Mouse (Mus musculus): ENCODE results near the gene Cap1. TPM values are rescaled to one million over a fixed set of nuclear protein-coding genes. Genes with fewer than 3 reads are reported as not detected.
A peak's percentile ranks its signal among the peaks of the same experiment; 100 is the strongest.

Cap1 gene
- polyA plus RNA-seq, 1 experiment = 346 TPM

DNA sequence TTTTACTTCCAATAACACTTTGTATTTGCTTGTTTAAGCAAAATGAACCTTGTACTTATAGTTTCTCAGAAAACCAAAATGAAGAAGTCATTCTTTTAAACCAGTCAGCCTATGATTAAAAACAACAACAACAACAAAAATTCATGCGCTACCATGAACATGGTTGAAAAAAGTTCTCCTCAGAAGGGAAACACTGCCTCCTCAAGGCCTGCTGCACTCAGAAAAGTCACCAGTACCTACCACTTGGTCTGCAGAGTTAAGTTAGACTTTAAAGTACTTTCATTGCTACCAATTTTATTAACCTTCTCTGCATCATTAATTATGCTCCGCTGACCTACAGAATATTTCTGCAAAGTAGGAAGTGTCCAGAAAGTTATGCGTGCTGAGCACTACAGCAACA is 2.6 kb downstream of the Cap1 start:
- Histone ChIP-seq H3K4me1 (ENCODE audit: control insufficient read depth, insufficient read depth, low read length) (peaks cover 7% of the 10 kb centered on the region; the same call in 1 of the 2 replicates), H3K4me3 (replicated peaks; ENCODE audit: control insufficient read depth, low read depth, low read length) (peak overlapping the region; percentile 76), H3K27ac (ENCODE audit: control insufficient read depth, insufficient read depth, low read depth, low read length, poor library complexity) (no peak overlapping the region; the same call in 1 of the 2 replicates)
- WGBS = 61% methylated on average over 3 of the region's 3 CpGs
- no peak for TF ChIP-seq CTCF (IDR thresholded peaks at IDR 0.05; ENCODE audit: control insufficient read depth, insufficient read depth, low read length)
- no peak for TF ChIP-seq POLR2A (IDR thresholded peaks at IDR 0.05; ENCODE audit: borderline replicate concordance, control insufficient read depth, low read depth, low read length)

DNA sequence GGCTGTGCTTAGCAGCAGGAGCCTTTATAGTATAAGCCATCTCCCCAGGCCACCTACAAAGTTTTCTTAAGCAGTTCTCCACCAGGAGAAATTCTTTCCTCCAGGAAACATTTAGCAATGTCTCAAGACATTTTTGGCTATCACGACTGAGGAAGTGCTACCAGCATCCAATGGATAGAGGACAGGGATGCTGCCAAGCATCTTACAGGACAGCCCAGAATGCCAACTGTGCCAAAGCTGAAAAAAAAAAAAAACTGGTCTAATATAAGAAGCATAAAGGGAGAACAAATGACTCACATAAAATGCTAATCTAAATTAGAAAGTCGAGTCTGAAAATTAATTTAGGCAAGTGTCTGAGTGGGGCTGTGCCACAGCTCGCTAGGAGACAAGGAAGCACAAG is 3.3 kb downstream of the Cap1 start:
- Histone ChIP-seq H3K27ac (ENCODE audit: control insufficient read depth, insufficient read depth, low read depth, low read length, poor library complexity) (no peak overlapping the region), H3K4me1 (ENCODE audit: control insufficient read depth, insufficient read depth, low read length) (peaks cover 7% of the 10 kb centered on the region; the same call in 1 of the 2 replicates), H3K4me3 (replicated peaks; ENCODE audit: control insufficient read depth, low read depth, low read length) (no peak overlapping the region)
- WGBS = 47% methylated on average over 3 of the region's 3 CpGs
- TF ChIP-seq CTCF (IDR thresholded peaks at IDR 0.05; ENCODE audit: control insufficient read depth, insufficient read depth, low read length) (no peak), POLR2A (IDR thresholded peaks at IDR 0.05; ENCODE audit: borderline replicate concordance, control insufficient read depth, low read depth, low read length) (no peak)

DNA sequence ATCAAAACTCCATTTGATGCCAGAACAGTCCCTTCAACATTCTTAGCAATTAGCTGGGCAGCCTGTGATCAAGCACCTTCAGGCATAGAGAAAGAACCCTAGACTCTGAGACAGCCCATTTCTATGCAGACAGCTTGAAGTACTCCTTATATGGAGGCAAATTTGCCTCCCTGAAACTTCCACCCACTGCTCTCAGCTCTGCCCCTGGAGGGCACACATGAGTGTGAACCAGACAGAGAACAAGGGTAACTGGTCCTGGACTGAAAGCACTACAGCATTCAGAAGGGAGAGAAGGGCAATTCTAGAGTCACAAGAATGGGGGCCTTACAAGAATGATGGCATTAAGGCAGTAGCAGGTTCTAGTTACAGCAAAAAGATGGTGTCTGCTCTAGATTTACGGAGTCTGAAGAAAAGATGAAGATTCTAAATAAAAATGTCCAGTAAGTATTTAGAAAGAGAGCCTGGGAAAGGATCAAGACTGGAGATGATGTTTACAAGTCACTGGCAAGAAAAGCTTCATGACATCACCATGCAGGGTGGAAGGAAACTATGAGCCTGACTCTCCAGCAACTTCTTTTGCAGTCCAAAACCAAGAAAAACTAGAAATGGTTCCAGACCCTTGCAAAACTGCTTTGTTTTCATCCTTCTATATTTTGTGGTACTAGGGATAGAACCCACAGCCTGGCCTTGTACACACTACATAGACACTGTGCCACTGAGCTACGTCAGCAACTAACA is 7.4 kb downstream of the Cap1 start:
- 86% methylated on average over 2 of the region's 2 CpGs for WGBS
- Histone ChIP-seq H3K4me3 (replicated peaks; ENCODE audit: control insufficient read depth, low read depth, low read length) (no peak overlapping the region), H3K27ac (ENCODE audit: control insufficient read depth, insufficient read depth, low read depth, low read length, poor library complexity) (no peak overlapping the region), H3K4me1 (ENCODE audit: control insufficient read depth, insufficient read depth, low read length) (peaks cover 6% of the 10 kb centered on the region; the same call in 1 of the 2 replicates)
- TF ChIP-seq POLR2A (IDR thresholded peaks at IDR 0.05; ENCODE audit: borderline replicate concordance, control insufficient read depth, low read depth, low read length) = no peak
- no peak for TF ChIP-seq CTCF (IDR thresholded peaks at IDR 0.05; ENCODE audit: control insufficient read depth, insufficient read depth, low read length)

DNA sequence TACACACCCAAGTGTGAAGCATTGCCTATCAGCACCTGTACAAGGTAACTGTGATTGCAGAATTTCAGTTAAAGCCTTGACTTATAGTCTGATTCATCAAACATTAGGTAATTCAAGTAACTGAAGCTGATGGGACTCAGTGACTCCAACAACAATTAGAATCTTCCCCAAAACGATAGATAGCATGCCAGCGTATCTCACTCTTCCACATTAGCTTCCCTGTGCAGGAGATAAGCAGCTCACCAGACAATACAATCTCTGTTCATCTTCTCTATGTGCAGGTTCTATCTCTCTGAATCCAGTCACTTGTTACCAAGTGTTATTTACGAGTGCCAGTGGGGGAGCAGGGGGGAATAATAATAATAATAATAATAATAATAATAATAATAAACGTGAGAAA is 12.3 kb downstream of the Cap1 start:
- TF ChIP-seq CTCF (IDR thresholded peaks at IDR 0.05; ENCODE audit: control insufficient read depth, insufficient read depth, low read length) = no peak
- no peak for TF ChIP-seq POLR2A (IDR thresholded peaks at IDR 0.05; ENCODE audit: borderline replicate concordance, control insufficient read depth, low read depth, low read length)
- Histone ChIP-seq H3K4me1 (ENCODE audit: control insufficient read depth, insufficient read depth, low read length) (peaks cover 9% of the 10 kb centered on the region; the same call in 1 of the 2 replicates), H3K4me3 (replicated peaks; ENCODE audit: control insufficient read depth, low read depth, low read length) (no peak overlapping the region), H3K27ac (ENCODE audit: control insufficient read depth, insufficient read depth, low read depth, low read length, poor library complexity) (no peak overlapping the region; the same call in 1 of the 2 replicates)
- 43% methylated on average over 4 of the region's 4 CpGs for WGBS

DNA sequence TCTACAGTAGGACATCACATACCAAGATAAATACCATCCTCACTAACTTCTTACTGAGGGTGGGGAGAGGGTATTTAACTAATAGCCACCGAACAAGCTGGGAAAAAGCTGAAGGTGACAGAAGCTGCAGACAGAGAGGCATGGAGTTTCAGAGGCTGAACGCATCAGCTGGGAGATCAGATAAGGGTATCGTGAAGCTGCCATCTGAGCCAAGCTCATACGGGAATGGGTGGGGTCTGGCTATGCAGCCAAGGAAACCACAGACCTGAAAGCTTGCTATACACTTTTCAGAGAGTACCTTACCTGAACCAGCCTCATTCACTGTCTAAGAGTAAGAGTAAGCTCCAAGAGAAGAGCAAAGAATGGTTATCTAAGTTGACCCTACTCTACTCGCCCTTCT is 12.9 kb downstream of the Cap1 start:
- WGBS = 19% methylated on average over 5 of the region's 5 CpGs
- peaks cover 9% of the 10 kb centered on the region; the same call in 1 of the 2 replicates for H3K4me1 ChIP-seq (ENCODE audit: control insufficient read depth, insufficient read depth, low read length)
- TF ChIP-seq POLR2A (IDR thresholded peaks at IDR 0.05; ENCODE audit: borderline replicate concordance, control insufficient read depth, low read depth, low read length) (no peak), CTCF (IDR thresholded peaks at IDR 0.05; ENCODE audit: control insufficient read depth, insufficient read depth, low read length) (no peak)

DNA sequence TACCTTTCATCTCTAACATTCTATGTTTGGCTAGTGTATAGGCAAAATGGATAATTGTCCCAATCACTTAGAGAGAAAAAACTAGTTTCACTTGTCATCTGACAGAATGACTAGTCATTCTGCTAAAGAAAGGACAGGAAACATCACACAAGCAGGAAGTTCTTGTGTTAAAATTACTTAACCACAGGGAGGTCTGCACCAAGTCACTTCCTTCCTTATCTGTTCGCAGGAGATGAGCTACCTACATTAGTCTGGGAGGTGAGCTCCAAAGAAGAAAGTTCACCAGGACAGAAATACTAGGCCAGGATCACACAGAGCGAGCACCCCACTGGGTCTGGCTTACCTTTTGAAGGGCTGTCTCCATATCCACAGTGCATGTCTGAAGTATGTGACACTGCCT is 13.9 kb downstream of the Cap1 start:
- peak overlapping the region; percentile 71; the same call in 1 of the 2 replicates for H3K27ac ChIP-seq (ENCODE audit: control insufficient read depth, insufficient read depth, low read depth, low read length, poor library complexity)
- no peak overlapping the region for H3K4me3 ChIP-seq (replicated peaks; ENCODE audit: control insufficient read depth, low read depth, low read length)
- no peak for TF ChIP-seq POLR2A (IDR thresholded peaks at IDR 0.05; ENCODE audit: borderline replicate concordance, control insufficient read depth, low read depth, low read length)
- no peak for TF ChIP-seq CTCF (IDR thresholded peaks at IDR 0.05; ENCODE audit: control insufficient read depth, insufficient read depth, low read length)
- peaks cover 9% of the 10 kb centered on the region; the same call in 1 of the 2 replicates for H3K4me1 ChIP-seq (ENCODE audit: control insufficient read depth, insufficient read depth, low read length)
- WGBS = 9% methylated on average over 2 of the region's 2 CpGs

More for the DNA sequence above, 12.9 kb downstream of the Cap1 start:
- Histone ChIP-seq H3K4me3 (replicated peaks; ENCODE audit: control insufficient read depth, low read depth, low read length) (peak overlapping the region; percentile 12), H3K27ac (ENCODE audit: control insufficient read depth, insufficient read depth, low read depth, low read length, poor library complexity) (peak overlapping the region; percentile 52; the same call in 1 of the 2 replicates)

DNA sequence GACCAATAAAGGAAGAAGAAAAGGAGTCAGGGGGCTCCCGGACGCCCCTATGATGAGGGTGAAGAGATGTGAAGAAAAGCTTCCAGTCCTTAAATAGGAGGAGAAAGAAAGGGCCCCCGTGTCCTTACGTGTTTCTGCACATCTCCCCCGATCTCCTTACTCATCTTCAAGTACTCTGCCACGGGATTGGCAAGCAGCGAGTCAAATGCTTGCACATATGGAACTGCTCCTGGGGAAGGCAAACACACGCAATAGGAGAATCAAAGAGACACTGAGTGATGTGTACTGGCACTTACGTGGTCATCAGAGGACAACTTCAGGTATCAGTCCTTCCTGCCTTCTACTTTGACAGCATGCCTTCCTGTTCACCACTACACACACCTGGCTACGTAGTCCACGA is 14.6 kb downstream of the Cap1 start:
- no peak for TF ChIP-seq CTCF (IDR thresholded peaks at IDR 0.05; ENCODE audit: control insufficient read depth, insufficient read depth, low read length)
- TF ChIP-seq POLR2A (IDR thresholded peaks at IDR 0.05; ENCODE audit: borderline replicate concordance, control insufficient read depth, low read depth, low read length) = no peak
- H3K4me1 ChIP-seq (ENCODE audit: control insufficient read depth, insufficient read depth, low read length) = peaks cover 9% of the 10 kb centered on the region; the same call in 1 of the 2 replicates
- 59% methylated on average over 11 of the region's 11 CpGs for WGBS
- peak overlapping the region; percentile 19 for H3K4me3 ChIP-seq (replicated peaks; ENCODE audit: control insufficient read depth, low read depth, low read length)
- peak overlapping the region; percentile 83 for H3K27ac ChIP-seq (ENCODE audit: control insufficient read depth, insufficient read depth, low read depth, low read length, poor library complexity)

DNA sequence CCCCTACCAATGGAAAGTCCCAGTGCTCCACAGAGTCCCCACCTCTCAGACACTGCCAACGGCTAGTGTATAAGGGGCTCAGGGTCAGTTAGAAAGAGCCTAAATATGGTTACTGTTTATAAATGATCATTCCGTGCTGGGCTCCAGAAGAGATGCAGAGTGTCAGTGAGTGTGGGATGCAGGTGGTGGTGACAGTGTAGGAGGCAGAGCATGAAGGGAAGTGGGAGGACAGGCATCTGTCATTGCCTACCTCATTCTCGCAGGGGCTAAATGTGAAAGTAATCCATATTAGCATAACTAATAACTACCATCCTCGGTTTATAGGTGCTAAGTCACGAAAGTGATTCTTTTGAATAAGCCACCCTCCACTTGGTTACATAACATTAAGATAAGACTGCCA is 15.1 kb downstream of the Cap1 start:
- whole genome bisulfite sequencing = 60% methylated on average over 5 of the region's 5 CpGs
- TF ChIP-seq CTCF (IDR thresholded peaks at IDR 0.05; ENCODE audit: control insufficient read depth, insufficient read depth, low read length) (no peak), POLR2A (IDR thresholded peaks at IDR 0.05; ENCODE audit: borderline replicate concordance, control insufficient read depth, low read depth, low read length) (no peak)
- Histone ChIP-seq H3K4me1 (ENCODE audit: control insufficient read depth, insufficient read depth, low read length) (peaks cover 9% of the 10 kb centered on the region; the same call in 1 of the 2 replicates), H3K4me3 (replicated peaks; ENCODE audit: control insufficient read depth, low read depth, low read length) (no peak overlapping the region), H3K27ac (ENCODE audit: control insufficient read depth, insufficient read depth, low read depth, low read length, poor library complexity) (no peak overlapping the region)

Data from bone marrow, adult 2 months (tissue).